Mouse (Mus musculus) heart, adult 2 months (tissue): Measurements from ENCODE around the gene Phf20.

ENCODE experiments used
- CTCF ChIP-seq: fragments of 200-600 bp; IDR thresholded peaks from 2 replicates; pipeline ENCODE4 v1.8.1; 2022; ENCODE audit warnings: antibody characterized with exemption, mild to moderate bottlenecking, moderate library complexity
- EP300 ChIP-seq: fragments of 200-500 bp; IDR thresholded peaks from 2 replicates; pipeline ENCODE4 v1.6.1; 2011; ENCODE audit warnings: low read depth, low read length, control low read depth; ENCODE audit not compliant: insufficient read depth
- POLR2A ChIP-seq: fragments of 200-500 bp; IDR thresholded peaks from 2 replicates; pipeline ENCODE4 v1.6.1; 2011; ENCODE audit warnings: mild to moderate bottlenecking, low read depth, low read length, control low read depth; ENCODE audit not compliant: insufficient read depth

GRCm38 (mm10) chr2:156190004-156190896 lies 6.0 kb upstream of the Phf20 start:
- TF ChIP-seq EP300 (no peak), CTCF (no peak), POLR2A (no peak)
